Mouse (Mus musculus) kidney, adult 8-10 months (tissue): ENCODE data around the gene Rptor.
A peak's percentile ranks its signal among the peaks of the same experiment; 100 is the strongest.

Experiments
- DNase-seq, 2 experiments: peaks; one replicate each; pipeline ENCODE4 v3.0.0; 2022

The Rptor gene

GRCm38 (mm10) chr11:119602763-119603526, at the start of gene Rptor:
Gene Rptor, plus strand, starts transcription at chr11:119602905.
- peak; percentile 97 to 99 for DNase-seq

DNA sequence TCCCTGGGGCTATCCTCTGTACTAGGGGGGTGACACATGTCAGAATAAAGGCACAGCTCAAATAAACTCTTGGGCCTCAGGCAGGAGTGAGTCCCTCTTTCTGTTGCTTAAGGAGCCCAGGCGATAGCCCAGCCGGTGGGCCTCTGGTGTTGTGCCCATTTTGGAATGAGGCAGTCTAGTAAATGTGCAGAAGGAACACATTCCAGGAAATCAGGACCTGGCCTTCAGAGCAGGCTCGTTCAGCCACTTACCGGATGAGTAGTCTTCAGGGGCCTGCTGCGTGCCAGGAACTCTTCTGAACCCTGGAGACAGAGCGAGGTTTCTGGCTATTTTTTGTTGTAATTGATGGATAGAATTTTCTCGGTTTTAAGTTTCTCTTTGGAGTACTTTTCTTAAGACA, 48.0 kb upstream of the Rptor start:
- no peak for DNase-seq

DNA sequence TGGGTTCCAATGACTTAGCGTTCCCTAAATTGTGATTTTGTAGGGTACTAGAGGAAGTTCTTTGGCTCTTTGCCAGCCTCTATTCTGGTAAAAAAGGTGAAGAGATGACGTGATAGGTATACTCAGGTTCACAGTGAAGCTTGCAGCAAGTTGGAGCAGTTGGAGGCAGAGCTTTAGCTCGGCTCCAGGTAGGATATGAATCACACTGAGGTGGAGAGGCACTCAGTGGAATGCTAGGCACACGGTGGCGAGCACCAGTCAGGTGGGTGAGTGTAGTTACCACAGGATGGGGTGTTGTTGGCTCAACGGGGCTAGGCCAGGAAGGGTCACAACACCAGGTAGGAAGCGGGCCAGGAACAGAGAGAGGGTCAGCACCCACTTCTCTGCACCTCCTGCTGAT, 47.5 kb upstream of the Rptor start:
- DNase-seq = no peak

DNA sequence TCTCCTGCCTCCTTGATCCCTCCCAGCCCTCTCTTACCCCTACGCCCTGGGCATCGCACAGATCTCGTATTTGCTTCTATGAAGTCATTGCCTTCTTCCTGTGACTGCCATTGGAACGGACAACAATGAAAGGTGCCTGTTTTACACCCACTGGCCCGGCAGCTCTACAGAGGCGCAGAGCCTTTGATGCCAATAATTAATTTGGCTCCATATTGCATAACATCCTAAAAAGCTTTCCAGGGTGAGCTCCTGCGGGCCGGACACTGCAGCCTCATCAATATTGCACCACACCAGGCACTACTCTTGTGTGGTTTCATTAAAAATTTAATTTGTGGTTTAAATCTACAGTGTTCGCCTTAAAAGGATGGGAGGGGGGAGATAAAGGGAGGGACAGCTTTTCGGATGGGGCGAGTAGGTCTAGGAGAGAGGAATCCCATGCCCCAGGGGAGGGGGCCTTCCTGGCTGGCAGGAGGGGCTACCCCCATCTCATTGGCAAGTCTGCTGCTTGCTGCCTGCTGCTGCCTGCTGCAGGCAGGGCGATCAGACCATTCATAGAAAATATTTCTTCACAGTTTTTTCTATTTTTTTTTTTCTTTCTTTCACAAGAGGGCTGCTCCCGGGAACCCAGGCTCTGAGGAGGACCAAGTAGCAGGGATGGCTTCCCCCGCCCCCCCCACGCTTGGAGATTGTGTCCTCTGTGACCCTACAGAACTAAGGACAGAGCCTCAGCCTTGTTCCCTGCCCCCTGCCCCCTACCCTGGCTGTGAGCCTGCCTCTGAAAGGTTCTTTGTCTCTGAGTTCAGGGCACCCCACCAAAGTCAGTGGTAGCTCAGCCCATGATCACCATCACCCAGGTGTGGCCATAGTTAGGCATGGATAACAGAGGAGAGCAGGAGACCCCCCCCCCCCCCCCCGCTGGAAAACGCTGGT, 44.5 kb upstream of the Rptor start:
- DNase-seq = no peak

GRCm38 (mm10) chr11:119558870-119559610, 43.7 kb upstream of the Rptor start:
- no peak for DNase-seq

DNA sequence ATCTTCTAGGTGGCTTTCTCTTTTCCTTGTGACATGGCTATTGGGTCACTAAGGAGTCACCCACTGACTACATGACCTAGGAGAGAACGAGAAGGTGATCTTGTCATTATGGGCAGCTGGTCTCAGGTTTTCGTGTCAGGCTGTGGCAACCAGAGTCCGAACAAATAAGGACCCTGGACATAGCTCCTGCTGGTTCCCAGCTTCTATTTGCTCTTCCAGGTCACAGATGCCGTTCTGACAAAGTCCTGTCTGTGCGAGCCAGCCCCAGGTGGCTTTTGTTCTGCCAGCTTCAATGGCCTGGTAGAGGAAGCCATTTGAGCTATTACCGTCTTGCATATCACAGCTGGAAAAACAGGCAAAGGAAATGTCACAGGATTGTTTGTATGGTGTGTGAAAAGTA, 40.4 kb upstream of the Rptor start:
- no peak for DNase-seq

DNA sequence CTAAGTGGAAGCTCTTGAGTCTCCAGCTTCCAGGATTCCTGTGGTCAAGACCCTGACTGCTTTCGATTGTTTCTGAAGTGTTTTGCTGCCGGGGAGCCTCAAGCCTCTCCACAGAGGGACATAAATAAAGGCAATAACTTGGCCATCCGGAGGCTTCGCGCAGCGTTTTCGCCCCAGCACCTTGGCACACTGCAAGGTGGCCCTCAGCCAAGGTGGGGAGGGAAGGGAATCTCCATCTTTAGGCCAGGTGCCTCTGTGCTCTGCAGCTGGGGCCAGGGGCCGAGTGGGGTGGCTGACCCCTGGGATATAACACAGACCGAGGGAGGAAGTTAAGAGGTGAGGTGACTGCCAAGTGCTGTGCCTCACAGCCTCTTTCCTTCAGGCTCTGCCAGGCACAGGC, 39.5 kb upstream of the Rptor start:
- DNase-seq = no peak

DNA sequence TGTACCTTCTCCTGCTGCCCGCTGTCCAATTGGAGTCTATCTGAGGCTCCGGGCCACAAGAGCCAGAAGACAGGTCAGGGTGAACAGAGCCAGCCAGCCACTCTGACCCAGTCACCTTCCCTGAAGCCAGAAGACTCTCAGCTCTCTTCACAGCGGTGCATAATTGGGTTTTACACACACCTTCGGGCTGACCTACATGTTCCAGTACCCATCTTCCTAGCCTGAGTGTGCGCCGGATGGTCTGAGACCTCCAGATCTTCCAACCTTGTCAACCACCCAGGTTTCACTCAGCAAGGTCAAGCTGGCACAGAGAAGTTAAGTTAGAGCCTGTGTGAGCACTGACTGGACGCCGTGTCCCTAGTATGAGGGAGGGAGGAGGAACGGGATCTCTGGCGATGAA, 38.3 kb upstream of the Rptor start:
- no peak for DNase-seq

DNA sequence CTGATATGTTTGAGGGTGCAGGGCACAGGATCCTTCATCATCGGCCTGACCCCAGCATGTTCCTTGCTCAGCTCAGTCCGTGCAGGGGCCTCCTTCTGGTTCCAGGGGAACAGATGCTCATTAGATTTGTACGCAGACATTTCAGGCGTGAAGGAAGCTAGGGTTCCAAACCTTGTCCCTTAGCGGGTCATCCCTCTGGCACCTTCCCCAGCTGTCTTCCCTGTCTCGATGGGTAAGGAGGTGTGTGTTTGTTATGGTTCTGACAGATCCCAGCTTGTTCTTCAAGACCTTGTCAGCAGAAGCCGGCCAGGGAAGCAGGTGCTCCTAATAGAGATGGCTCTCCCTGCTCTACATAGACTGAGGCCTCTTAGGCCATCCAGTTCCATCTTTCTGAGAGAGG, 37.7 kb upstream of the Rptor start:
- DNase-seq = no peak

- no peak for DNase-seq
Measured at GRCm38 (mm10) chr11:119565684-119566083, 37.0 kb upstream of the Rptor start.

GRCm38 (mm10) chr11:119566188-119566587, 36.5 kb upstream of the Rptor start:
- DNase-seq = no peak

GRCm38 (mm10) chr11:119572316-119573010, 30.2 kb upstream of the Rptor start:
- no peak for DNase-seq

- DNase-seq = no peak
Measured at GRCm38 (mm10) chr11:119576855-119577254, 25.9 kb upstream of the Rptor start.

DNA sequence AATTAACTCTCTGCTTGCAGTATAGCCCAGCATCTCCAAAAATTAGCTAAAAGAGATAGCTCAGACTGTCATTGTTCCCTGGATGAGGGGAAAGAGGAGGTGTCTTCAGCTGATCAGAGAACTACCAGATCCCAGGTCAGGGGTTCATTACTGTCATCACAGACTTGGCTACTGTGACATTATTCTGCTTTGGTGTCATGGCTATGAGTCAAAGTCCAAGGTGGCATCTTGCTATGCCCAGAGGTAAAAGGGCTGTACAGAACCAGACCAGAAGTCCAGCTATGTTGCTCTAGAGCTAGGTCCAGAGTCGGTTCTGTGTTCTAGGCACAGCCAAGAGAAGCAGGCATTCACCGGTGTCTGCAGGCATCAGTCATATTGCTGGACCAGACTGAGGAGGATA, 25.0 kb upstream of the Rptor start:
- no peak for DNase-seq

- DNase-seq = no peak
Measured at GRCm38 (mm10) chr11:119586511-119586910, 16.2 kb upstream of the Rptor start.

DNA sequence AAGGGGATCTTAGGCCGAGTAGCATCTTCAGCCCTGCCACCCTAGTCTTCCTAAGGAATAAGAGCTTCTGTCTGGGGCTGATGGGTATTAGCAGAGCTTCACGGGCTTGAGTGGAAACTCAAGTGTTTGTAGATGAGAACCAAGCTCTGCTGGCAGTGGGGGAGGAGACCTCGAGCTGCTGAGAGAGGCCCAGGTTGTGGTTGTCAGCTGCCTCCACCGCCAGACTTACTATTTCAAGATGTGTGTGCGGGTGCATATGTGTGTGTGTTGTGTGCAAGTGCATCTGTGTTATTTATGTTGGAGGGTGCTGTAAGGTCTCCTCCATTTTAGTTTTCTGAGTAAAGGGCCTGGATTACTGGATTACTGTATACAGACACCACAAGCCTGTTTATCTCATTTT, 15.6 kb upstream of the Rptor start:
- DNase-seq = no peak

GRCm38 (mm10) chr11:119589242-119589641, 13.5 kb upstream of the Rptor start:
- no peak for DNase-seq

DNA sequence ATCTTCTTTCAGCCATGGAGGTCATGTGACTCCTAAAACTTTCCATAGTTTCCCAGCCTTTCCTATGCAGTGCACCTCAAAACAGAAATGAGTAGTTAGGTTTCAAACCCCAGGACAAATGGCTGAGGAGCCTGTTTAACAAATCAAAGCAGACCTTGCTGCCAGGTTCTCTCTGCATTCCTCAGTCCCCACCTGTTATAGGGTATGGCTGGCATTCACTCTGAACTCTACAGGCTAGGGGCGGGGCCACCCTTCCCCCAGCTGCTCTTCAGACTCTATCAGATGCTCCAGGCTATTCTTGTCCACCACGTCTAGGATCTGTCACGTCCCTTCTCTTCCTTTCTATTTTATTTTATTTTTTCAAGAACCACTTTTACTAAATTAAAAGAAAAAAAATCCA, 8.7 kb upstream of the Rptor start:
- no peak for DNase-seq

- DNase-seq = no peak
Measured at GRCm38 (mm10) chr11:119598856-119599255, 3.8 kb upstream of the Rptor start.

DNA sequence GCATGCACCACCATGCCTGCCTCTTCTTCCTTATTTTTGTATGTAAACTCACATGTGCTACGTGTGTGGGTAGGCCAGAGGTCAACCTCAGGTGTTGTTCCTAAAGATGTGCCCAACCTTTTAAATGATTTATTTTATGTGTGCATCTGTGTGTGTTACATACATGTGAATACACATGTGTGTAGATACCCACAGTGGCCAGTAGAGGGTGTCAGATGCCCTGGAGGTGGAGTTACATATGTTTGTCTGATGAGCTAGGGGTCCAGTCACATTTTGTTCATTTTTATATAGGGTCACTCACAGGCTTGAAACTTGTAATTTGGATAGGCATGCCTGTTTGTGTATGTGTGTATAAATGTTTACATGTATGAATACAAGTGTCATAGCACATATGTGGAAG, 2.4 kb upstream of the Rptor start:
- no peak for DNase-seq

GRCm38 (mm10) chr11:119602177-119602700, 466 bp upstream of the Rptor start:
- DNase-seq = no peak

- DNase-seq = no peak
Measured at GRCm38 (mm10) chr11:119603527-119603905, 811 bp downstream of the Rptor start.

GRCm38 (mm10) chr11:119607464-119607863, 4.8 kb downstream of the Rptor start:
- DNase-seq = no peak
